Mouse (Mus musculus): ENCODE results near the gene Parp8. TPM values are rescaled to one million over a fixed set of nuclear protein-coding genes. Genes with fewer than 3 reads are reported as not detected.

Gene Parp8
- 0.89 and 1.6 TPM in 2 replicates for polyA plus RNA-seq (2012; rRNA removed)

DNA sequence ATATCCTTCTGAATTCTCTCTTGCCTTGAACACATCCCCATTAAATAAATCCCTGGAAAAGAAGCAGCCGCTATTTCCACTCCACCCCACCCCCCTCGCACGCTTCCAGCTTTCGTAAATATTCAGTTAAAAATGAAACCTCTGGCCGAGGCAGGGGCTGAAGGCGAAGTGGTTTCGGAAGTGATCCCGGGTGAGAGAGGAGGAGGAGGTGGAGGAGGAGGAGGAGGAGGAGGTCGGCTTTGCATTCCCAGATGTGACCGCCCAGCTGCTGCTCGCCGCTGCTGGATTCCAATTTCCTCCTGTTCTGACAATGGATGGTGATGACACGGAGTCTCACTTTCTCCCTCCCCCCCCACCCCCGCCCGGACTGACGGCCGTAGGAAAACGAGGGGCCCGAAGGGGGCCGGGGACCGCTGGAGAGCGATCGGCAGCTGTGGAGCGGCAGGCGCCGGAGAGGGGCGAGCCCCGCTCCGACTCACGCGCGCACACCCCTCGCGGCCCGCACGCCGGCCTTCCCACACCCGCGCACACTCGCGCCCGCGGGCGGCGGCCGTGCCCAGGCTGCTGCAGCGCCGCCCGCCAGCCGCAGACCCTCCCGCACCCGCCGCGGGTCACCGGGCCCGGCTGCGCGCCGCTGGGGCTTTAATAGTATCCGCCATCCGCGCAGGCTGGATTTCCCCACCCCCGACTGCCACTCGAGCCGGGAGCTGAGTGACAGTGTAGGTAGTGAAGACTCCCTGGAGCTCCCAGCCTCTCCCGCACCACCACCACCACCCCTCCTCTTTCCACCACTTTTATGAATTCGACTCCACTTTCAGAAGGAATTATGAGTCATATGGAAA lies at the start of gene Parp8:
Gene Parp8 (minus strand): TSS at position 312 of the 842 bp plus-strand sequence.
- peaks cover 5% of the 10 kb centered on the region; the same call in 1 of the 2 replicates for H3K27me3 ChIP-seq (ENCODE audit: control insufficient read depth, insufficient read depth, low read length)
- no peak for TF ChIP-seq POLR2A (IDR thresholded peaks at IDR 0.05; ENCODE audit: low read depth, low read length)
- no peak for TF ChIP-seq CTCF (IDR thresholded peaks at IDR 0.05; ENCODE audit: extremely low read depth, insufficient read length, insufficient replicate concordance, low read depth, low read length)
- H3K4me1 ChIP-seq (ENCODE audit: control insufficient read depth, insufficient read depth, insufficient read length, low read length), result 0 out of 2 replicates have a peak, but pooled peaks cover 3% of the 10 kb centered on the region
- no peaks in the 10 kb centered on the region for H3K36me3 ChIP-seq (ENCODE audit: control insufficient read depth, insufficient read depth, low read length)
- peak within 1 kb of the TSS; percentile 71 for H3K4me3 ChIP-seq (ENCODE audit: low read depth, low read length)
- WGBS, result 1% methylated on average over 65 of the region's 67 CpGs
- peak within 1 kb of the TSS; percentile 41 for H3K27ac ChIP-seq (ENCODE audit: insufficient read depth, low read depth, low read length)

GRCm38 (mm10) chr13:117062628-117063315 lies 37.4 kb upstream of the Parp8 start:
- WGBS, result 73% methylated on average over 17 of the region's 17 CpGs
- Histone ChIP-seq H3K4me3 (ENCODE audit: low read depth, low read length) (no peak overlapping the region), H3K27me3 (ENCODE audit: control insufficient read depth, insufficient read depth, low read length) (no peaks in the 10 kb centered on the region; the same call in 1 of the 2 replicates), H3K27ac (ENCODE audit: insufficient read depth, low read depth, low read length) (no peak overlapping the region), H3K4me1 (ENCODE audit: control insufficient read depth, insufficient read depth, insufficient read length, low read length) (no peaks in the 10 kb centered on the region), H3K36me3 (ENCODE audit: control insufficient read depth, insufficient read depth, low read length) (no peaks in the 10 kb centered on the region)
- TF ChIP-seq CTCF (IDR thresholded peaks at IDR 0.05; ENCODE audit: extremely low read depth, insufficient read length, insufficient replicate concordance, low read depth, low read length) (no peak), POLR2A (IDR thresholded peaks at IDR 0.05; ENCODE audit: low read depth, low read length) (no peak)

GRCm38 (mm10) chr13:117056466-117056865 lies 31.1 kb upstream of the Parp8 start:
- Histone ChIP-seq H3K4me1 (ENCODE audit: control insufficient read depth, insufficient read depth, insufficient read length, low read length) (0 out of 2 replicates have a peak, but pooled peaks cover 1% of the 10 kb centered on the region), H3K36me3 (ENCODE audit: control insufficient read depth, insufficient read depth, low read length) (no peaks in the 10 kb centered on the region), H3K4me3 (ENCODE audit: low read depth, low read length) (no peak overlapping the region), H3K27ac (ENCODE audit: insufficient read depth, low read depth, low read length) (no peak overlapping the region), H3K27me3 (ENCODE audit: control insufficient read depth, insufficient read depth, low read length) (no peaks in the 10 kb centered on the region)
- 50% methylated on average over 2 of the region's 2 CpGs for WGBS
- TF ChIP-seq CTCF (IDR thresholded peaks at IDR 0.05; ENCODE audit: extremely low read depth, insufficient read length, insufficient replicate concordance, low read depth, low read length), result no peak
- no peak for TF ChIP-seq POLR2A (IDR thresholded peaks at IDR 0.05; ENCODE audit: low read depth, low read length)

- H3K27ac ChIP-seq (ENCODE audit: insufficient read depth, low read depth, low read length), result no peak overlapping the region
- no peaks in the 10 kb centered on the region for H3K36me3 ChIP-seq (ENCODE audit: control insufficient read depth, insufficient read depth, low read length)
- no peaks in the 10 kb centered on the region for H3K27me3 ChIP-seq (ENCODE audit: control insufficient read depth, insufficient read depth, low read length)
- 0 out of 2 replicates have a peak, but pooled peaks cover 1% of the 10 kb centered on the region for H3K4me1 ChIP-seq (ENCODE audit: control insufficient read depth, insufficient read depth, insufficient read length, low read length)
- H3K4me3 ChIP-seq (ENCODE audit: low read depth, low read length), result no peak overlapping the region
- no peak for TF ChIP-seq CTCF (IDR thresholded peaks at IDR 0.05; ENCODE audit: extremely low read depth, insufficient read length, insufficient replicate concordance, low read depth, low read length)
- no peak for TF ChIP-seq POLR2A (IDR thresholded peaks at IDR 0.05; ENCODE audit: low read depth, low read length)
- 69% methylated on average over 7 of the region's 7 CpGs for WGBS
Measured at GRCm38 (mm10) chr13:117054811-117055496, 29.6 kb upstream of the Parp8 start.

DNA sequence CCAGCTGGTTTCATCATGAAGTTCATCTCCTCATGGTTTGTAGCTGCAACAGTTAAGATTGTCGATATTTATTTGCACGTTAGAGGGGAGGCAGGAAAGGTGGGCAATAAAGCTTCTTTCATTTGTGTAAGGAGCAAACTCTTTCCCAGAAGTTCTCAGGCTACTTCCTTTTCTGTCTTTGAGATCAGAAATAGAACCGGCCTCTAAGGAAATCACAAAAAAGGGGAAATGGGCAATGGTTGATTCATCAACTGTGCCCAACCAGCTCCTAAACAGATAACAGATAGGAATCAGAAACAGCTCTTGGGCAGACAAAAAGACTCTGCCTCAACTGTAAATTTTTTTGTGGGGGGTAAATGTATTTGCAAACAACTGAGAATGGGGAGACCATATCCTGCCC lies 27.4 kb upstream of the Parp8 start:
- H3K27ac ChIP-seq (ENCODE audit: insufficient read depth, low read depth, low read length), result no peak overlapping the region
- TF ChIP-seq POLR2A (IDR thresholded peaks at IDR 0.05; ENCODE audit: low read depth, low read length) (no peak), CTCF (IDR thresholded peaks at IDR 0.05; ENCODE audit: extremely low read depth, insufficient read length, insufficient replicate concordance, low read depth, low read length) (no peak)
- H3K36me3 ChIP-seq (ENCODE audit: control insufficient read depth, insufficient read depth, low read length), result no peaks in the 10 kb centered on the region
- H3K4me3 ChIP-seq (ENCODE audit: low read depth, low read length), result no peak overlapping the region
- H3K27me3 ChIP-seq (ENCODE audit: control insufficient read depth, insufficient read depth, low read length), result no peaks in the 10 kb centered on the region
- H3K4me1 ChIP-seq (ENCODE audit: control insufficient read depth, insufficient read depth, insufficient read length, low read length), result 0 out of 2 replicates have a peak, but pooled peaks cover 1% of the 10 kb centered on the region
- WGBS, result 64% methylated on average over 3 of the region's 3 CpGs

GRCm38 (mm10) chr13:117048541-117048971 lies 23.2 kb upstream of the Parp8 start:
- 68% methylated on average over 5 of the region's 5 CpGs for WGBS
- Histone ChIP-seq H3K27me3 (ENCODE audit: control insufficient read depth, insufficient read depth, low read length) (no peaks in the 10 kb centered on the region), H3K4me1 (ENCODE audit: control insufficient read depth, insufficient read depth, insufficient read length, low read length) (0 out of 2 replicates have a peak, but pooled peaks cover 1% of the 10 kb centered on the region), H3K4me3 (ENCODE audit: low read depth, low read length) (no peak overlapping the region), H3K27ac (ENCODE audit: insufficient read depth, low read depth, low read length) (no peak overlapping the region), H3K36me3 (ENCODE audit: control insufficient read depth, insufficient read depth, low read length) (no peaks in the 10 kb centered on the region)
- no peak for TF ChIP-seq POLR2A (IDR thresholded peaks at IDR 0.05; ENCODE audit: low read depth, low read length)

Data from small intestine, adult 2 months (tissue).